Mouse (Mus musculus): ENCODE results near the gene Tcf21.

GRCm38 (mm10) chr10:22816237-22816762 lies 3.7 kb downstream of the Tcf21 start:
- TF ChIP-seq POLR2A (IDR thresholded peaks at IDR 0.05; ENCODE audit: insufficient read depth, low read depth, low read length): no peak
- no peak for TF ChIP-seq CTCF (IDR thresholded peaks at IDR 0.05; ENCODE audit: insufficient read depth, low read depth, low read length)
